Mouse (Mus musculus) adrenal gland, postnatal 14 days (tissue): ENCODE results near the gene Yaf2. TPM values are rescaled to one million over a fixed set of nuclear protein-coding genes. Genes with fewer than 3 reads are reported as not detected.
"Not testable (repeated sequence)": the region's sequence is repeated elsewhere in the genome, so short reads cannot be mapped to it uniquely, and the experiment has no call there.

ENCODE experiments used
- DNase-seq: peaks from one replicate; pipeline ENCODE4 v3.0.0; 2021; ENCODE audit warnings: mixed read lengths
- total RNA-seq: library from RNA; stranded (reverse); gene quantifications from 2 replicates; pipeline ENCODE4 v1.2.3, GENCODE M21; 2021

Yaf2 gene
- total RNA-seq, 1 experiment from 2014 or later, result 35.8 TPM

DNA sequence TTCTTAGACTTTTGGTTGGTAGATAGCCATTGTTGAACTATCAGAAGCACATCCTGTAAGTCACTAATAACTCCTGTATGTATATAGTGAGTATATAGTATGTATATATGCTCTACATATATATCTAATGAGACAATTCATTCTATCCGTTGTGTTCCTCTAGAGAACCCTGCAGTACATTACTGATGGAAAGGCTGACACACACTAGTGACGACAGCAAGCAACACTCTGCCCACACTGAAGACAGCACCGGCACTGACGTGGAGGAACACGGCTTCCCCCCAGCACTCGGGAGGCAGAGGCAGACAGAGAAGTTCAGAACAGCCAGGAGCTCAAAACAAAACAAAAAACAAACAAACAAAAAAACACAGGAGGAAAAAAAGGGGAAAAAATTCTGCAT lies 84.3 kb downstream of the Yaf2 start:
- no peak for DNase-seq

- peak; percentile 30 for DNase-seq
Measured at GRCm38 (mm10) chr15:93251553-93252250, 85.0 kb downstream of the Yaf2 start.

DNA sequence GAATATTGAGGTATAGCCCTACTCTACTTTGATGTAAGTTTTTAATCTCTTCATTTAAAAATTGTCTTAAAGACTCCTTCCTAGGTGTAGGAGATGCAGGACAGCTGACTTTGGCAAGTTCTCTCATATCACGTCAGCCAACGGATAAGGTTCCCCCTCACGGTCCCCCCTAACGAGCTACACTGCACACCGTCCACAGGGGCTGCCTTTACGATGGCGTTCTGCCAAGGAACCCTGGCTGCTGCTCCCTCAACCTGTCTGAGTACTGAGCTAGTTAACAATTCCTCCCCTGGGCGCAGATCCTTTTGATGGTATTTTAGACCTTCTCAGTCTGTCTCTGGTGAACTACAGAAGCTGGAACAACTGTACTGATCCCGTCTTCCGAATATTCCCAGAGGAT lies 93.5 kb downstream of the Yaf2 start:
- no peak for DNase-seq

GRCm38 (mm10) chr15:93236456-93236855 lies 100.3 kb downstream of the Yaf2 start:
- DNase-seq, result not testable (repeated sequence)

Other genes with a start within 250 kb of the Yaf2 start
- gene Gxylt1, start 61.8 kb downstream of the Yaf2 start, total RNA-seq, result 33.7 and 36.4 TPM in 2 replicates
- 89.3 and 92.4 TPM in 2 replicates for gene Zcrb1, start 61.4 kb upstream of the Yaf2 start, total RNA-seq
- gene Pphln1, start 61.4 kb upstream of the Yaf2 start, total RNA-seq, result 39.2 and 39.8 TPM in 2 replicates